Mouse (Mus musculus) fat pad, adult 2 months (tissue): ENCODE results near the gene Crisp2.

ENCODE experiments used
- DNase-seq: peaks from one replicate; pipeline ENCODE4 v3.0.0-alpha.2; 2011; ENCODE audit warnings: low read depth, low spot score; ENCODE audit errors: extremely low read depth

The Crisp2 gene

GRCm38 (mm10) chr17:40806953-40807572, at the start of gene Crisp2:
Gene Crisp2 (minus strand): TSS chr17:40807003.
- no peak for DNase-seq

- DNase-seq: no peak
These were observed 48.3 kb upstream of the Crisp2 start for GRCm38 (mm10) chr17:40855065-40855464.

GRCm38 (mm10) chr17:40837308-40837707, 30.5 kb upstream of the Crisp2 start:
- no peak for DNase-seq

GRCm38 (mm10) chr17:40831870-40832269, 25.1 kb upstream of the Crisp2 start:
- no peak for DNase-seq

GRCm38 (mm10) chr17:40824549-40824948, 17.7 kb upstream of the Crisp2 start:
- no peak for DNase-seq

- peak; percentile 16 for DNase-seq
These were observed 17.0 kb upstream of the Crisp2 start for GRCm38 (mm10) chr17:40823817-40824216.

- DNase-seq: no peak
These were observed 14.7 kb upstream of the Crisp2 start for GRCm38 (mm10) chr17:40821477-40821876.

GRCm38 (mm10) chr17:40817340-40817943, 10.6 kb upstream of the Crisp2 start:
- DNase-seq: no peak

GRCm38 (mm10) chr17:40812259-40812658, 5.5 kb upstream of the Crisp2 start:
- no peak for DNase-seq

- DNase-seq: no peak
These were observed 4.8 kb upstream of the Crisp2 start for GRCm38 (mm10) chr17:40811560-40811959.

- no peak for DNase-seq
These were observed 4.1 kb upstream of the Crisp2 start, which contains the start of gene Rhag for GRCm38 (mm10) chr17:40810934-40811333. Gene Rhag (plus strand): TSS chr17:40811126.

- no peak for DNase-seq
These were observed 1.3 kb upstream of the Crisp2 start for GRCm38 (mm10) chr17:40808071-40808470.

GRCm38 (mm10) chr17:40806550-40806949, 253 bp downstream of the Crisp2 start:
- DNase-seq: peak; percentile 23

- DNase-seq: peak; percentile 21
These were observed 4.0 kb downstream of the Crisp2 start for GRCm38 (mm10) chr17:40802707-40803340.

- DNase-seq: no peak
These were observed 12.6 kb downstream of the Crisp2 start for GRCm38 (mm10) chr17:40793921-40794854.

- DNase-seq: no peak
These were observed 16.9 kb downstream of the Crisp2 start for GRCm38 (mm10) chr17:40789877-40790276.

- DNase-seq: no peak
These were observed 39.7 kb downstream of the Crisp2 start for GRCm38 (mm10) chr17:40767120-40767519.

- no peak for DNase-seq
These were observed 43.1 kb downstream of the Crisp2 start for GRCm38 (mm10) chr17:40763662-40764061.

GRCm38 (mm10) chr17:40731724-40732123, 75.1 kb downstream of the Crisp2 start:
- no peak for DNase-seq

GRCm38 (mm10) chr17:40731296-40731695, 75.5 kb downstream of the Crisp2 start:
- DNase-seq: no peak

GRCm38 (mm10) chr17:40726820-40727219, 80.0 kb downstream of the Crisp2 start, which contains the start of gene Esp1:
Gene Esp1 (plus strand): TSS chr17:40727120.
- DNase-seq: no peak
